Mouse (Mus musculus): ENCODE data around the gene Foxp4. TPM values are rescaled to one million over a fixed set of nuclear protein-coding genes. Genes with fewer than 3 reads are reported as not detected.
"Not testable (repeated sequence)": the region's sequence is repeated elsewhere in the genome, so short reads cannot be mapped to it uniquely, and the experiment has no call there.

Gene Foxp4
- polyA plus RNA-seq, 1 experiment from 2014 or later, result 27.4 TPM

- Histone ChIP-seq H3K4me3 (ENCODE audit: low read length) (no peak overlapping the region), H3K4me2 (ENCODE audit: low read length) (no peak overlapping the region), H3K9me3 (ENCODE audit: control insufficient read depth, low read length) (no peaks in the 10 kb centered on the region), H3K9ac (ENCODE audit: low read depth, low read length) (no peak overlapping the region), H3K27me3 (replicated peaks; ENCODE audit: control insufficient read depth, insufficient read depth, low read length) (peaks cover 2% of the 10 kb centered on the region; the same call in 1 of the 2 replicates), H3K27ac (ENCODE audit: low read depth, low read length) (no peak overlapping the region), H3K4me1 (ENCODE audit: control insufficient read depth, insufficient read depth, low read depth, low read length) (no peaks in the 10 kb centered on the region; the same call in 1 of the 2 replicates), H3K36me3 (ENCODE audit: control insufficient read depth, insufficient read depth, low read length) (no peaks in the 10 kb centered on the region)
- WGBS, result 87% methylated on average over 4 of the region's 4 CpGs
- no peak for ATAC-seq
These were observed 70.7 kb downstream of the Foxp4 start for GRCm38 (mm10) chr17:47853760-47854159.

- Histone ChIP-seq H3K36me3 (ENCODE audit: control insufficient read depth, insufficient read depth, low read length) (no peaks in the 10 kb centered on the region), H3K4me2 (ENCODE audit: low read length) (no peak overlapping the region), H3K9ac (ENCODE audit: low read depth, low read length) (no peak overlapping the region), H3K4me1 (ENCODE audit: control insufficient read depth, insufficient read depth, low read depth, low read length) (no peaks in the 10 kb centered on the region; the same call in 1 of the 2 replicates), H3K27me3 (replicated peaks; ENCODE audit: control insufficient read depth, insufficient read depth, low read length) (peaks cover 2% of the 10 kb centered on the region; the same call in 1 of the 2 replicates), H3K4me3 (ENCODE audit: low read length) (no peak overlapping the region), H3K9me3 (ENCODE audit: control insufficient read depth, low read length) (no peaks in the 10 kb centered on the region), H3K27ac (ENCODE audit: low read depth, low read length) (no peak overlapping the region)
- ATAC-seq, result no peak
- 94% methylated on average over 3 of the region's 4 CpGs for WGBS
These were observed 71.1 kb downstream of the Foxp4 start for GRCm38 (mm10) chr17:47853336-47853735.

DNA sequence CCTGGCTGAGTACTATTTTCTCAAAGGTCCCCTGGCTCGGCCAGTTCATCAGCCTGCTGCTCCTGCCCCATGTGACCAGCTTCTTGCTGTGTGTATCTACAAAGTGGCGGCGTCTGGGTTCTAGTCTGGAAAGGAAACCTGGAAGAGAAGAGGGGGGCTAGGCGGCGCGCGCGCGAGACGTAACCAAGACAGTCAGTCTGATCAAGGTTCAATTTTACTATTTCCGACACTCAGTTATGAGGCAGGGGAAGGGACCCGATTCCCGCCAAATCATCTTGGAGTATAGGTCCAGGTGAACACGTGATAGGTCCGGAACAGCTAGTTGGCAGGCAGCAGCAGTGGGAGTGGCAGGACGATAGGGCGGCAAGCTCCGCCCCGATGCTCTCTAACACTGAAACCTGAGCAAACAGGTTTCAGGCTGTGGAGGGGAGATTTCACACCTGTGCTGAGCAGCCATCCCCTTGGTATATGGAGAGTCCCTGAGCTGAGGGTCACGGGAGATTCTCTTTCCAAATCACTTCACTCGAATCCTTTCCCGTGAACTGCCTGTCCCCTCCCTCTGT, 72.6 kb downstream of the Foxp4 start:
- H3K27ac ChIP-seq (ENCODE audit: low read depth, low read length); H3K27me3 ChIP-seq (replicated peaks; ENCODE audit: control insufficient read depth, insufficient read depth, low read length); H3K4me1 ChIP-seq (ENCODE audit: control insufficient read depth, insufficient read depth, low read depth, low read length); H3K9me3 ChIP-seq (ENCODE audit: control insufficient read depth, low read length); H3K36me3 ChIP-seq (ENCODE audit: control insufficient read depth, insufficient read depth, low read length): not testable (repeated sequence)
- Histone ChIP-seq H3K9ac (ENCODE audit: low read depth, low read length) (peak overlapping the region; percentile 4; the same call in 1 of the 2 replicates), H3K4me2 (ENCODE audit: low read length) (peak overlapping the region; percentile 46), H3K4me3 (ENCODE audit: low read length) (peak overlapping the region; percentile 29)
- WGBS, result 18% methylated on average over 22 of the region's 22 CpGs
- ATAC-seq, result peak; percentile 50

GRCm38 (mm10) chr17:47850639-47851314, 73.7 kb downstream of the Foxp4 start:
- WGBS, result 79% methylated on average over 7 of the region's 7 CpGs
- H3K4me1 ChIP-seq (ENCODE audit: control insufficient read depth, insufficient read depth, low read depth, low read length), result no peaks in the 10 kb centered on the region; the same call in 1 of the 2 replicates
- no peaks in the 10 kb centered on the region for H3K36me3 ChIP-seq (ENCODE audit: control insufficient read depth, insufficient read depth, low read length)
- no peak overlapping the region for H3K4me3 ChIP-seq (ENCODE audit: low read length)
- no peak overlapping the region for H3K4me2 ChIP-seq (ENCODE audit: low read length)
- no peak overlapping the region for H3K9ac ChIP-seq (ENCODE audit: low read depth, low read length)
- H3K27me3 ChIP-seq (replicated peaks; ENCODE audit: control insufficient read depth, insufficient read depth, low read length), result peaks cover 2% of the 10 kb centered on the region; the same call in 1 of the 2 replicates
- ATAC-seq, result no peak
- no peak overlapping the region for H3K27ac ChIP-seq (ENCODE audit: low read depth, low read length)
- H3K9me3 ChIP-seq (ENCODE audit: control insufficient read depth, low read length), result no peaks in the 10 kb centered on the region

- Histone ChIP-seq H3K4me3 (ENCODE audit: low read length) (no peak overlapping the region), H3K36me3 (ENCODE audit: control insufficient read depth, insufficient read depth, low read length) (no peaks in the 10 kb centered on the region), H3K27ac (ENCODE audit: low read depth, low read length) (no peak overlapping the region), H3K27me3 (replicated peaks; ENCODE audit: control insufficient read depth, insufficient read depth, low read length) (peaks cover 2% of the 10 kb centered on the region; the same call in 1 of the 2 replicates), H3K4me1 (ENCODE audit: control insufficient read depth, insufficient read depth, low read depth, low read length) (no peaks in the 10 kb centered on the region; the same call in 1 of the 2 replicates), H3K4me2 (ENCODE audit: low read length) (no peak overlapping the region), H3K9me3 (ENCODE audit: control insufficient read depth, low read length) (no peaks in the 10 kb centered on the region), H3K9ac (ENCODE audit: low read depth, low read length) (no peak overlapping the region)
- 57% methylated on average over 3 of the region's 3 CpGs for WGBS
- no peak for ATAC-seq
These were observed 74.4 kb downstream of the Foxp4 start for GRCm38 (mm10) chr17:47850035-47850434.

GRCm38 (mm10) chr17:47847985-47848384, 76.5 kb downstream of the Foxp4 start:
- Histone ChIP-seq H3K36me3 (ENCODE audit: control insufficient read depth, insufficient read depth, low read length) (no peaks in the 10 kb centered on the region), H3K9me3 (ENCODE audit: control insufficient read depth, low read length) (no peaks in the 10 kb centered on the region), H3K9ac (ENCODE audit: low read depth, low read length) (no peak overlapping the region), H3K27ac (ENCODE audit: low read depth, low read length) (no peak overlapping the region), H3K4me2 (ENCODE audit: low read length) (no peak overlapping the region), H3K4me3 (ENCODE audit: low read length) (no peak overlapping the region), H3K27me3 (replicated peaks; ENCODE audit: control insufficient read depth, insufficient read depth, low read length) (peaks cover 2% of the 10 kb centered on the region; the same call in 1 of the 2 replicates), H3K4me1 (ENCODE audit: control insufficient read depth, insufficient read depth, low read depth, low read length) (no peaks in the 10 kb centered on the region; the same call in 1 of the 2 replicates)
- no peak for ATAC-seq
- WGBS, result 84% methylated on average over 6 of the region's 6 CpGs

DNA sequence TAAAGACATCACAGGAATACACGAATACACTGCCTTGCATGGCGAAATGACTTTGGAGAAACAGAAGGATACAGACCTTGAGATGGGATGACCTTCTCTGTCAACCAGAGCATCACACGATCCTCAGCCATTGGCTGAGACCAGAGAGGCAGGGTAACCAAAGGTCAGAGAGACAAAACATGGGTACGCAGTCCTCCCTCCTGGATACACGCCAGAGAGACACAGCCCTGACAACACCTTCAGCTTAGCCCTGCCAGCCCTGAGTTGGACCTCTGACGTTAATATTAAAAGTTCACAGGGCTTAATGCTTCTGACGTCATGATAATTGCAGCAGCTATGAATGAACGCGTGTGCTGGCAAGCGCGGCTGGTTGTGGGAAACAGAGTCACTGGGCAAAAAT, 78.8 kb downstream of the Foxp4 start:
- H3K9ac ChIP-seq (ENCODE audit: low read depth, low read length), result no peak overlapping the region
- H3K4me1 ChIP-seq (ENCODE audit: control insufficient read depth, insufficient read depth, low read depth, low read length), result peaks cover 3% of the 10 kb centered on the region; the same call in 1 of the 2 replicates
- no peaks in the 10 kb centered on the region for H3K36me3 ChIP-seq (ENCODE audit: control insufficient read depth, insufficient read depth, low read length)
- no peak overlapping the region for H3K27ac ChIP-seq (ENCODE audit: low read depth, low read length)
- H3K4me3 ChIP-seq (ENCODE audit: low read length), result no peak overlapping the region
- no peak overlapping the region for H3K4me2 ChIP-seq (ENCODE audit: low read length)
- 82% methylated on average over 11 of the region's 11 CpGs for WGBS
- H3K27me3 ChIP-seq (replicated peaks; ENCODE audit: control insufficient read depth, insufficient read depth, low read length), result no peaks in the 10 kb centered on the region
- H3K9me3 ChIP-seq (ENCODE audit: control insufficient read depth, low read length), result no peaks in the 10 kb centered on the region
- no peak for ATAC-seq

DNA sequence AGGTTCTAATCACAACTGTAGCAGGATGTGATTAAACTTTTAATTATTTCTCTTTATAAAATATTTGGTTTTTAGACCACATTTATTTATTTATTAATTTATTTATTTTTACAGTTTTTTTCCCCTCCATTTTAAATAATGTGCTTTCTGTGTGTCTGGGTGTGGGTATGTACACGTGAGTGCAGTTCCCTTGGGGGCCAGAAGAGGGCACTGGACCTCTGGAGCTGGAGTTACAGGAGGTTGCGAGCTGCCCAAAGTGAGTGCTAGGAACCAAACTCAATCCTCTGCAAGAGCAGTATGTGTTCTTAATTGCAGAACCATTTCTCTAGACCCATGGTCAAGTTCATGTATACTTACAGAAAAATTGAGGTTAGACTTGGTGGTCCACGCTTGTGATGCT, 81.0 kb downstream of the Foxp4 start:
- Histone ChIP-seq H3K27me3 (replicated peaks; ENCODE audit: control insufficient read depth, insufficient read depth, low read length) (no peaks in the 10 kb centered on the region), H3K4me3 (ENCODE audit: low read length) (no peak overlapping the region), H3K9ac (ENCODE audit: low read depth, low read length) (no peak overlapping the region), H3K9me3 (ENCODE audit: control insufficient read depth, low read length) (no peaks in the 10 kb centered on the region), H3K4me1 (ENCODE audit: control insufficient read depth, insufficient read depth, low read depth, low read length) (peaks cover 3% of the 10 kb centered on the region; the same call in 1 of the 2 replicates), H3K27ac (ENCODE audit: low read depth, low read length) (no peak overlapping the region), H3K36me3 (ENCODE audit: control insufficient read depth, insufficient read depth, low read length) (no peaks in the 10 kb centered on the region), H3K4me2 (ENCODE audit: low read length) (no peak overlapping the region)
- no peak for ATAC-seq
- 96% methylated on average over 3 of the region's 3 CpGs for WGBS

DNA sequence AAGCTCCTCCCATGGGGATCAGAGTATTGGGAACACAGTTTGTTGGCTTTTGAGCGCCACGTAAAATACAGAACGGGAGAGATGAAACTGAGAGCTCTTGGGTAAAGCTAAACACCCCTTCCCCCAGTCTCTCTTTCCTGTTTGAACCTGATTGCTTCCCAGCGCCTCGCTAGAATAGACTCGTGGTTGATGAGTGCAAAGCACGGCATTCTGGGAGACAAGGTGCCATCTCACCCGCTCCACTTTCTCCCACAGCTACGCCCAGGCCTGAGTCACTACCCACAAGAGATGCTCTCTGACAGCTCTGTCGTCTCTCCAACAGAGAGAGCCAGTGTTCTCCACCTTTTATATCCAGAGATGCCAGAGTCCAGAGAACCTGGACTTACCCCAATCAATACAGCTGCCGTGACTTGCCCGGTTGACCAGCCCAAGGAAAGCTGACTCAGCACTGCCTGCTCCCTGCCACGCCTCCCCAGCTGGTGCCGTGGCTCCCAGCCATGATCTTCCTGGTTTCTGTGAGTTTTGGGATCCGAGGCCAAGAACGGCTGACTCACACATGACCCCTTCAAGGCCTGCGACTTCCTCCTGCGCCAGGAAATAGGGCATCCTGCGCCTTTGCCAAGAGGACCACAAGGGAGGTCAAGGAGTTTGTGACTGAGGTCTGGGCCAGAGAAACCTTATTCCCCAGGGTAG, 82.4 kb downstream of the Foxp4 start:
- H3K4me3 ChIP-seq (ENCODE audit: low read length), result no peak overlapping the region
- H3K4me1 ChIP-seq (ENCODE audit: control insufficient read depth, insufficient read depth, low read depth, low read length), result peaks cover 3% of the 10 kb centered on the region; the same call in 1 of the 2 replicates
- no peaks in the 10 kb centered on the region for H3K36me3 ChIP-seq (ENCODE audit: control insufficient read depth, insufficient read depth, low read length)
- no peak for ATAC-seq
- H3K9ac ChIP-seq (ENCODE audit: low read depth, low read length), result no peak overlapping the region
- WGBS, result 72% methylated on average over 19 of the region's 19 CpGs
- H3K27ac ChIP-seq (ENCODE audit: low read depth, low read length), result no peak overlapping the region
- H3K4me2 ChIP-seq (ENCODE audit: low read length), result no peak overlapping the region
- no peaks in the 10 kb centered on the region for H3K9me3 ChIP-seq (ENCODE audit: control insufficient read depth, low read length)
- no peaks in the 10 kb centered on the region for H3K27me3 ChIP-seq (replicated peaks; ENCODE audit: control insufficient read depth, insufficient read depth, low read length)
